Mouse (Mus musculus) ovary, postnatal 14 days (tissue): Measurements from ENCODE around the gene Pth2.
A peak's percentile ranks its signal among the peaks of the same experiment; 100 is the strongest.
"Not testable (repeated sequence)": the region's sequence is repeated elsewhere in the genome, so short reads cannot be mapped to it uniquely, and the experiment has no call there.

Experiments used
- DNase-seq: peaks from one replicate; pipeline ENCODE4 v3.0.0; 2022; ENCODE audit warnings: low spot score

The Pth2 gene

DNA sequence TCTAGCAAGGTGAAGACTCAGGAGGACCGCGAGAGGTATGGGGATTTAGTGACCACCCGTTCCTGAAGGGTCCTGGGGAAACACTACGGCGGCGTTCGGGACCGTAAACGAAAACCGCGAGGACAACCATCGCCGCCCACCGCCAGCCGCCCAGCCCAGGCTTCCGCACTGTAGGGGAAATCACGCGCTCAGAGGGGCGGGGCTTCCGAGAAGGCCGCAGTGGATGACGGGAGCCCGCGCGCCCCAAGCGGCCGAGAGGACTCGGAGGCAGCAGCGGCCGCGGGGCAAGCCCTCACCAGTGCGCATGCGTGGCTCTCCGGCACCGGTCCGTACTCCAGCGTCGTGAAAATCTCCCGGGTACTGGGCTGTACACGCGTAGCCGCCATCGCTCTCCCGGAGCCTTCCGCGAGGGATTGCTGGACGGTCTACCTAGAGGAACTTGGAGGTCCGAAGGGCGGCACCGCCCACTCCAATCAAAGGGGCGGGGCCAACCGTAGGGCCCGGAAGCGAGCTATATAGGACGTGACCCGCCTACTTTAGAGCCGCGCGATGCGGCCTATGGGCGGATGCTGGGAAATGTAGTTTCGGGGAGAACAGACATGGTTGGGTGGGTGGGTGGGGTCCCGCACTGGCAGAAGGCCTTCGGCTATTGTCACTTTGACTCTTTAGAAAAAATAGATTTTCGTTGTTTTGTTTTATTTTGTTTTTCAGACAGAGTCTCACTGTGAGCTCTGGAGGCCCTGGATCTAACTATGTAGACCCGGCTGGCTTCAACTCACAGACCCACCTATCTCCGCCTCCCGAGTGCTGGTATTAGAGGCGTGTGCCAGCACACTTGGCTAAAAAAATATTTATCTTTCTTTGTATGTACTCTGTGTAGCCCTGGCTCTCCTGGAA is 26.5 kb upstream of the Pth2 start, which contains the start of the genes Pih1d1 and Aldh16a1:
Pih1d1 (plus strand) TSS at position 208 of the 897 bp plus-strand sequence.
Aldh16a1 (minus strand) TSS at position 489 of the 897 bp plus-strand sequence.
- DNase-seq, result peak; percentile 95

GRCm38 (mm10) chr7:45154993-45155514 is 25.7 kb upstream of the Pth2 start:
- peak; percentile 52 for DNase-seq

DNA sequence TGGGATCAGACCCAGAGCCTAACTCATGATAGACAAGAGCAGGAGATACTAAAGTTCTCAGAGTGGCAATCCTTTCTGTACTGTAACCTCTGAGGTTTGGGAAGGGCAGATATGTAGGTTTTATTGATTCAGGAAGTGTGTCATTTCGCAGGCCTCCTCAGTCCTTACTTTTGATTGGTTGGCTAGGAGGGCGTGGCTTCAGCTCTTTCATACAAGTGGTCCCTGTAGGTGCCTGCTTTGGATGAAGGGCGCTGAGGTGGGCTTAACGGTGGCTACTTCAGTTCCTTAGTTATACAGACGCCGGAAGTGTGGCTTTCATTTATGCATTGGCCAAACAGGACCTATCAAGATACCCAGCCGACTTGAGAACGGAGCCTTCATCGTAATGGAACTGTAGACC is 25.2 kb upstream of the Pth2 start:
- no peak for DNase-seq

DNA sequence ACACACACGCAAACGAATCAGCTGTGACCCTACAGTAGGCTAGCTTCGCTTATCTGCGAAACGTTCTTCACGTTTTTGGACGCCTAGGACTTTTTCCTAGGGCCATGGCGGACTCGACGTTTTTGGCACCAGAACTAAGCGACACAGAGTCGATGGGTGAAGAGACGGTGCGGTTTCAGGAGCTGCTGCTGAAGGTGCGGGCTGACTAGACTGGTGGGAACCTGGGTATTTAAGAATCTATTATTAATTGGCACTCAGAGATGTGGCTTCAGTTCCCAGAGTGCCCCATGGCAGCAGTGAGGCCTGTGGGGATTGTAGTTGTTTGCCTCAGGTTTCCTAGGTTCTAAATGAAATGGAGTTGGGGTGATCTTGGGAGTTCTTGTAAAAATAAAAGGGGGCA is 24.6 kb upstream of the Pth2 start:
- DNase-seq, result no peak

DNA sequence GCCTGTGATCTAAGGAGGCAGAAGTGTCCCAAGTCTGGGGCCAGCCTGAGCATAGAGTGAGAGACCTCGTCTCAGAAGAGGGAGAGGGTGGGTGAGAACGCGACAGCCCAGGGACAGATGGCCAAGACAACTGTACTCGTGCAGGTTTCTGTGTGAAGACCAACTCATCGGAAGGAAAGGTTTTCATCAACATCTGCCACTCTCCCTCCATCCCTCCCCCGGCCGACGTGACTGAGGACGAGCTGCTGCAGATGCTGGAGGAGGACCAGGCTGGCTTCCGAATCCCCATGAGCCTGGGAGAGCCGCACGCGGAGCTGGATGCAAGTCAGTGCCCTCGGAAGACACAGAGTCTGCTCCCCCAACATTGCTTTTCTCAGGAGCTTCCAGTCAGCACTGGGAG is 23.3 kb upstream of the Pth2 start:
- no peak for DNase-seq

- DNase-seq, result no peak
Observed at GRCm38 (mm10) chr7:45158991-45159390, 21.8 kb upstream of the Pth2 start.

DNA sequence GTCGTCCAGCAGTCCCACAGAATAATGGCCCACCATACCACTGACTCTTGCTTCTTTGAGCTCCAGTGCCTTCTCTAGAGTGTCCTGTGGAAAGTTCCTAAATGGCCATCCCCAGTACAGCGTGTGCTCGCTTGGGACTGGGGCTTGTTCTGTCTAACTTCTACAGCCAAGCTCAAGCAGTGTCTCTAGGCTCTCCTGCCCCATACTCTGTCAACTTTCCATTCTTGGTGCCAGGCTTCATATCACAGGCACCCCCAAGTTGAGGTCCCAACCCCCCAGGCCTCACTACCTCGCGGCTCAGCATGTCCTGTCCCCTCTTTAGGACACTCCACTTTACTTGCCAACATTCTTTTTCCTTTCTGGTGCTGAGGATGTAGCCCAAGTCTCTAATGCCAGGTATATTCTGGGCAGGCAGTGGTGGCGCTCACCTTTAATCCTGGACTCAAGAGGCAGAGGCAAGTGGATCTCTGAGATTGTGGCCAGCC is 20.4 kb upstream of the Pth2 start:
- no peak for DNase-seq

DNA sequence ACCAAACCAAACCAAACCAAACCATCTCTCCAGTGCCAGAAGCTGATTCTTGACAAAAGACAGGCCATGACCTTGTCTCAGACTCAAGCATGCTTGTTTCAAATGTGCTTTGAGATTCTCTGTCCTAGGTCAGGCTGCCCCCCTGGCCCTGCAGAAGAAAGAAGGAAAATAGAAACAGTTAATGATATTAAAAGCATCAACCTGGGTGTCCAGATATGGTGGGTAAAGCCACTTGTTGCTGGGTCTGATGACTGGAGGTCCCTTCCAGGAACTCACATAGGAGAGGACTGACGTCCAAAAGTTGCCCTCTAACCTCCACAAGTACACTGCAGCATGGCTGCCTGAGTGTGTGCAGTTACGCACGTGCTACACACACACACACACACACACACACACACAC is 19.9 kb upstream of the Pth2 start:
- no peak for DNase-seq

GRCm38 (mm10) chr7:45161612-45162473 is 19.0 kb upstream of the Pth2 start:
- DNase-seq, result peak; percentile 88

DNA sequence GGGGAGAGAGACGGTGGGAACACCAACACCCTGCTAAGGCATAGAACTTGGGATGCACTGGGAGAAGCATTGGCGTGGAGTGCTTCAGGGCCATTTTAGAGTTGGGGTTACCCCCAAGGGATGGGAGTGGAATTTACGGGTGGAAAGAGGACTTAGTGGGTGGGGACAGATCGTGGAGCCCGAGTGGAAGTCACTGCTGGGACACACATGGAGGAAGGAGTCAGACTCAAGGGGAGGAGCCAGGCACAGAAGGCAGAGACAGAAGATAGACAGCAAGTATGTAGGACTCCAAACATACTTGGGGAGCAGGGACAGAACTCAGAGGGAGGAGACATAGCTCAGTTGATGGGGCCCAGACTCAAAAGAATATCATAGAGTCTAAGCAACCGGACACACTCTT is 18.2 kb upstream of the Pth2 start:
- no peak for DNase-seq

DNA sequence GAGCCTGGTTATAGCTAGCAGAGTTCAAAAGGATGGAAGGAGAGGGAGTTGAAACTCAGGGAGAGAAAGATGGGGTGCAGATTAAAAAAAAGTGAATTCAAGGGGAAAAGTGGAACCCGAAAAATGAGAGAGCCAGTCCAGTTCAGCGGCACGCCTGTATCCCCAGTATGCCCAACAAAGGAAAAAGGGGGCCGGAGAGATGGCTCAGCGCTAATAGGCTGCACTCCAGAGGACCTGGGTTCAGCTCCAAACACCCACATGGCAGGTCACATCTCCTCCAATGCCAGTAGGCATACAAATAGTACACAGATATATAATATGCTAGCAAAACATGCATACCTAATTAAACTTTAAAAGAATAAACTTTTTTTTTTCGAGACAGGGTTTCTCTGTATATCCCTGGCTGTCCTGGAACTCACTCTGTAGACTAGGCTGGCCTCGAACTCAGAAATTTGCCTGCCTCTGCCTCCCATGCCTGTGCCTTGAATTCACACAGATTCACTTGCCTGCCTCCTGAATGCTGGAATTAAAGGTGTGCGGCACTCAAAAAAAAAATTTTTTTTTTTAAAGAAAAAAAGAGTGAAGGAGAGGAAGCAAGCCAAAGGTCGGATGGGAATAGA is 17.7 kb upstream of the Pth2 start:
- no peak for DNase-seq

DNA sequence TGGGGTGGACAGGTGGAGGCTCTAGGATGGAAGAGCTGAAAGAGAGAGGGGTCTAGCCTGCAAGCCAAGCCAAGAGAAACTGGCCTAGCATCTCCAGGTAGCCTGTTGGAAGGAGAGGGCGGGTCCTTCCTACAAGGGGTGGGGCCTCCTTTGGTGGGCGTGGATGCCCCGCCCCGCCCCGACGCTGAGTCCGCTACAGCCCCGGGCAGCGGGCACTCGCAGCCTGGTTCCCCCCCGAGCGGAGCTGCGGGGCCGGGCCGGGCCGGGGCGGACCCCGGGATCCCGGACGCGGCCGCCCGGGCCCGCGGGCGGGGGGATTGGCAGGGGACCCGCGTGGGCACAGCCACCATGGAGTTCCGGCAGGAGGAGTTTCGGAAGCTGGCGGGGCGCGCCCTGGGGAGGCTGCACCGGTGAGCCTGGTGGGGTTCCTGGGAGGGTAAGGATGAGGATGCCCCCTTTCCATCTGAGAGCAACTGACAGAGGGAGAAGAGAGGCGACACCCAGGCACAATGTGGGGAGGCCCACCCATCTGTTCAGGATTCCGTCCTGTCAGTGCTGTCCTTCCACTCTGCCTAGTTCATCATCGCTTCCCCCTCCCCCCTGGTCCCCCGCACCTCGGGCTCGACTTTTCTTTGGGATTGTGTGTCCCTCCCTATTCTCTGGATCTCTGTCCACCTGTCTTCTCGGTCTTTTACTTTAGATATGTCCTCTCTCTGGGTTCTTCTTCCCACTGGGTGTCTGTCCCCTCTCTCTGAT is 16.9 kb upstream of the Pth2 start, which contains the start of gene Slc17a7:
Slc17a7 (plus strand) TSS at position 215 of the 756 bp plus-strand sequence.
- DNase-seq, result no peak

- no peak for DNase-seq
Observed at GRCm38 (mm10) chr7:45164833-45165232, 16.0 kb upstream of the Pth2 start.

- no peak for DNase-seq
Observed at GRCm38 (mm10) chr7:45165701-45166100, 15.1 kb upstream of the Pth2 start.

DNA sequence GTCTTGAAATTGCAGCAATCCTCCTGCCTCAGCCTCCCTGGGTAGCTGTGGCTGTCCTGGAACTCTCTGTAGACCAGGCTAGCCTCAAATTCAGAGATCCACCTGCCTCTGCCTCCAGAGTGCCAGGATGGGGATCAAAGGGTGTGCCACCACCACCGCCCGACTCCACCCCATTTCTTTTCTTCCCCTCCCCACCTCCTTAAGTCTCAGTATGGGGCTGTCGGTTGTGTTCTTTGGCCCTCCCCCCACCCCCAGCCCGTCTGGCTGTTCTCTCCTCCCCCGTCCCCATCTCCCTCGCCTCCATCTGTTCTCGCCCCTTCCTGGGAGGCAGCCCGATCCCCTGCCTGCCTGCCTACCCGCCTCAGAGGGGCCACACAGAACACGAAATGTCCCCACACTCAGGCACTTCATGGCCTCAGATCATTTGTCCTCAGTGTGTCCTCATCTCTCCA is 13.8 kb upstream of the Pth2 start:
- no peak for DNase-seq

DNA sequence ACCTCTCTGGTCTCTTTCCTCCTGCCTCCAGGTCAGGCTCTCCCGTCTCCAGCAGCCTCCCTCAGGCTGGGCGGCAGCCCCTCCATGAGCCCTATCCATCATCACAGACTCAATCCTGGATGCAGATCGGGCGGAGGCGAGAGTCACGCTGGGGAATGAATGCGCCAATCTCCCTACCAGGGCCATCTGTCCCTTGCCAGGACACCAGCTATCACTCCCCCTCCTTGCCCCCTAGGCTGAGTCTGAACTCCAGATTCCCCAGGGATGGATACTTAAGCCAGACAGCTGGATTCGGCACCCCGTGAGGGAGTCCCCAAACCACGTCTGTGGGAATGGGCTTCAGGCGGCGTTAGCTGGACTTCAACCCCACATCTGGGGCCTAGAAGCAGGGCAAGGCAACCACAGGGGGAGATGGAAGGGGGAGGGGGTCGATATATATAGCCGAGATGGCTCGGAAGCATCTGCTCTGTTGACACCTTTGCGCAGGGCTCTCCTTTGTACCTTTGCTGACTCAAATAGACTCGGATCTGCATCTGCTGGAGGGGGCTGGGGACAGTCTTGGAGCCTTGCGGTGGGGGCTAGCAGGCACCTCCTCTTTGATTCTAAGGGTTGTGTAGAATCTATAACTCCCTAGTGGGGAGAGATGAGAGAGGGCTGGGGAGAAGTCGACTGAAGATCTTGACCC is 12.9 kb upstream of the Pth2 start:
- DNase-seq, result no peak

DNA sequence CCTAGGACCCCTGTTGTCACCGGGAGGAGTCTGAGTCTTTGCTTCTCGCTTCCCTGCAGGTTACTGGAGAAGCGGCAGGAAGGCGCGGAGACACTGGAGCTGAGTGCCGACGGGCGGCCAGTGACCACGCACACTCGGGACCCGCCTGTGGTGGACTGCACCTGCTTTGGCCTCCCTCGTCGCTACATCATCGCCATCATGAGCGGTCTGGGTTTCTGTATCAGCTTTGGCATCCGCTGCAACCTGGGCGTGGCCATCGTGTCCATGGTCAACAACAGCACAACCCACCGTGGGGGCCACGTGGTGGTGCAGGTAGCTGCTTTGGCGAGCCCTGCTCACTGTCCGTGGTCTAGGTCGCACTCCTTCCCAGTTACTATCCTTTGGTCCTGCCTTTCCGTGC is 12.1 kb upstream of the Pth2 start:
- no peak for DNase-seq

GRCm38 (mm10) chr7:45169495-45169894 is 11.3 kb upstream of the Pth2 start:
- no peak for DNase-seq

- DNase-seq, result no peak
Observed at GRCm38 (mm10) chr7:45172974-45173373, 7.8 kb upstream of the Pth2 start.

DNA sequence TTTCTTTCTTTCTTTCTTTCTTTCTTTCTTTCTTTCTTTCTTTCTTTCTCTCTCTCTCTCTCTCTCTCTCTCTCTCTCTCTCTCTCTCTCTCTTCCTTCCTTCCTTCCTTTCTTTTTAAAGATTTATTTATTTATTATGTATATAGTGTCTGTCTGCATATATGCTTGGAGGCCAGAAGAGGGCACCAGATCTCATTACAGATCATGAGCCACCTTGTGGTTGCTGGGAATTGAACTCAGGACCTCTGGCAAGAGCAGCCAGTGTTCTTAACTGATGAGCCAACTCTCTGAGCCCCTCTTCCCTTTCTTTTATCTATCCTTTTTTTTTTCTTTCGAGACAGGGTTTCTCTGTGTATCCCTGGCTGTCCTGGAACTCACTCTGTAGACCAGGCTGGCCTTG is 7.0 kb upstream of the Pth2 start:
- DNase-seq, result not testable (repeated sequence)
